Mouse (Mus musculus) MEL (cell line): ENCODE data around the gene Vac14. TPM values are rescaled to one million over a fixed set of nuclear protein-coding genes. Genes with fewer than 3 reads are reported as not detected.
A peak's percentile ranks its signal among the peaks of the same experiment; 100 is the strongest.

Experiments used
- DNase-seq: peaks from one replicate; pipeline ENCODE4 v3.0.0; 2011; ENCODE audit warnings: low read depth, low spot score
- H3K27ac ChIP-seq: 2 replicates; pipeline ENCODE4 v1.5.1; 2012; ENCODE audit warnings: low read depth, mild to moderate bottlenecking, control low read depth, low read length, moderate library complexity; ENCODE audit not compliant: control insufficient read depth
- H3K27me3 ChIP-seq, 2 experiments: fragments of 150-350 bp in 1 of 2; sonication (generic) in 1 of 2; 2 replicates each; pipeline ENCODE4 v1.6.1; 2012; ENCODE audit warnings: low read length in 2 of 2, mild to moderate bottlenecking in 2 of 2, improper control_type of control experiment in 1 of 2, moderate library complexity in 1 of 2; ENCODE audit not compliant: insufficient read depth in 2 of 2, control insufficient read depth in 1 of 2
- H3K36me3 ChIP-seq, 2 experiments: 2 replicates each; pipeline ENCODE4 v1.6.1; 2012 to 2014; ENCODE audit warnings: low read length in 2 of 2, improper control_type of control experiment in 1 of 2, inconsistent platforms in 1 of 2, mild to moderate bottlenecking in 1 of 2; ENCODE audit not compliant: insufficient read depth in 2 of 2, control insufficient read depth in 1 of 2
- H3K4me1 ChIP-seq, 2 experiments: fragments of 150-350 bp in 1 of 2; sonication (generic) in 1 of 2; 2 replicates each; pipeline ENCODE4 v1.6.1; 2012; ENCODE audit warnings: low read length in 2 of 2, improper control_type of control experiment in 1 of 2, mild to moderate bottlenecking in 1 of 2; ENCODE audit not compliant: insufficient read depth in 2 of 2, control insufficient read depth in 1 of 2
- H3K4me3 ChIP-seq, 2 experiments: fragments of 150-350 bp in 1 of 2; sonication (generic) in 1 of 2; 2 replicates each; pipeline ENCODE4 v1.5.1; 2012; ENCODE audit warnings: low read depth in 2 of 2, low read length in 2 of 2, mild to moderate bottlenecking in 2 of 2, moderate library complexity in 2 of 2, control low read depth in 1 of 2, improper control_type of control experiment in 1 of 2; ENCODE audit not compliant: control insufficient read depth in 1 of 2, insufficient read depth in 1 of 2
- H3K79me2 ChIP-seq: 2 replicates; pipeline ENCODE4 v1.6.1; 2012; ENCODE audit warnings: mild to moderate bottlenecking, low read length, moderate library complexity; ENCODE audit not compliant: control insufficient read depth, poor library complexity, insufficient read depth
- H3K9ac ChIP-seq: 2 replicates; pipeline ENCODE4 v1.6.1; 2012; ENCODE audit warnings: low read depth, mild to moderate bottlenecking, control low read depth, low read length, moderate library complexity; ENCODE audit not compliant: control insufficient read depth, poor library complexity, severe bottlenecking
- H3K9me3 ChIP-seq: fragments of 150-350 bp; sonication (generic); replicated peaks from 2 replicates; pipeline ENCODE4 v1.6.1; 2012; ENCODE audit warnings: mild to moderate bottlenecking, low read length, improper control_type of control experiment, moderate library complexity; ENCODE audit not compliant: insufficient read depth
- BHLHE40 ChIP-seq: IDR thresholded peaks from 2 replicates; pipeline ENCODE4 v1.6.1; 2012; ENCODE audit warnings: low read depth, mild to moderate bottlenecking, inconsistent platforms, low read length, improper control_type of control experiment, borderline replicate concordance
- CHD1 ChIP-seq: IDR thresholded peaks from 2 replicates; pipeline ENCODE4 v1.6.1; 2012; ENCODE audit warnings: low read depth, mild to moderate bottlenecking, inconsistent platforms, low read length, improper control_type of control experiment
- CHD2 ChIP-seq: IDR thresholded peaks from 2 replicates; pipeline ENCODE4 v1.6.1; 2011; ENCODE audit warnings: low read length, improper control_type of control experiment
- CTCF ChIP-seq, 3 experiments: IDR thresholded peaks in 2 of 3; conservative IDR thresholded peaks in 1 of 3; 2 replicates each; pipeline ENCODE4 v1.5.1; 2011 to 2012; ENCODE audit warnings: low read length in 3 of 3, low read depth in 2 of 3, mild to moderate bottlenecking in 2 of 3, improper control_type of control experiment in 1 of 3, inconsistent platforms in 1 of 3, mixed read lengths in 1 of 3, moderate library complexity in 1 of 3; ENCODE audit not compliant: control insufficient read depth in 1 of 3, insufficient read depth in 1 of 3, poor library complexity in 1 of 3, severe bottlenecking in 1 of 3
- E2F4 ChIP-seq: IDR thresholded peaks from 2 replicates; pipeline ENCODE4 v1.6.1; 2011; ENCODE audit warnings: low read depth, low read length, improper control_type of control experiment, borderline replicate concordance
- ELF1 ChIP-seq: IDR thresholded peaks from 2 replicates; pipeline ENCODE4 v1.6.1; 2014; ENCODE audit warnings: low read depth, mild to moderate bottlenecking, inconsistent platforms, low read length, improper control_type of control experiment, moderate library complexity
- EP300 ChIP-seq, 2 experiments: IDR thresholded peaks; 2 replicates each; pipeline ENCODE4 v1.6.1; 2011; ENCODE audit warnings: improper control_type of control experiment in 2 of 2, low read length in 2 of 2, low read depth in 1 of 2, mild to moderate bottlenecking in 1 of 2
- ETS1 ChIP-seq: IDR thresholded peaks from 2 replicates; pipeline ENCODE4 v1.6.1; 2012; ENCODE audit warnings: low read depth, mild to moderate bottlenecking, inconsistent platforms, low read length, improper control_type of control experiment, moderate library complexity
- GABPA ChIP-seq: IDR thresholded peaks from 2 replicates; pipeline ENCODE4 v1.6.1; 2012; ENCODE audit warnings: low read depth, mild to moderate bottlenecking, inconsistent platforms, low read length, improper control_type of control experiment, moderate library complexity
- GATA1 ChIP-seq: IDR thresholded peaks from 2 replicates; pipeline ENCODE4 v1.6.1; 2011; ENCODE audit warnings: low read depth, low read length, improper control_type of control experiment
- HCFC1 ChIP-seq: IDR thresholded peaks from 2 replicates; pipeline ENCODE4 v1.6.1; 2012; ENCODE audit warnings: low read depth, mild to moderate bottlenecking, inconsistent platforms, low read length, improper control_type of control experiment, moderate library complexity
- JUND ChIP-seq: IDR thresholded peaks from 2 replicates; pipeline ENCODE4 v1.6.1; 2011; ENCODE audit warnings: low read depth, mild to moderate bottlenecking, improper control_type of control experiment, low read length
- KAT2A ChIP-seq: conservative IDR thresholded peaks from 2 replicates; pipeline ENCODE4 v1.6.1; 2012; ENCODE audit warnings: low read depth, low read length, improper control_type of control experiment, inconsistent platforms
- MAFK ChIP-seq: IDR thresholded peaks from 2 replicates; pipeline ENCODE4 v1.6.1; 2011; ENCODE audit warnings: low read depth, mild to moderate bottlenecking, low read length, improper control_type of control experiment, borderline replicate concordance
- MAX ChIP-seq: IDR thresholded peaks from 2 replicates; pipeline ENCODE4 v1.6.1; 2011; ENCODE audit warnings: low read length, improper control_type of control experiment
- MAZ ChIP-seq: IDR thresholded peaks from 2 replicates; pipeline ENCODE4 v1.6.1; 2012; ENCODE audit warnings: low read depth, mild to moderate bottlenecking, inconsistent platforms, low read length, improper control_type of control experiment
- MEF2A ChIP-seq: IDR thresholded peaks from 2 replicates; pipeline ENCODE4 v1.6.1; 2014; ENCODE audit warnings: low read depth, mild to moderate bottlenecking, inconsistent platforms, low read length, improper control_type of control experiment; ENCODE audit not compliant: poor library complexity, insufficient replicate concordance, severe bottlenecking; ENCODE audit errors: extremely low read depth
- MXI1 ChIP-seq: IDR thresholded peaks from 2 replicates; pipeline ENCODE4 v1.6.1; 2011; ENCODE audit warnings: mild to moderate bottlenecking, low read depth, low read length, improper control_type of control experiment
- MYB ChIP-seq: IDR thresholded peaks from 2 replicates; pipeline ENCODE4 v1.6.1; 2011; ENCODE audit warnings: mild to moderate bottlenecking, low read depth, low read length, improper control_type of control experiment
- MYC ChIP-seq: IDR thresholded peaks from 2 replicates; pipeline ENCODE4 v1.6.1; 2011; ENCODE audit warnings: low read depth, mild to moderate bottlenecking, low read length, improper control_type of control experiment, moderate library complexity
- NELFE ChIP-seq: IDR thresholded peaks from 2 replicates; pipeline ENCODE4 v1.6.1; 2011; ENCODE audit warnings: low read depth, low read length, improper control_type of control experiment
- NRF1 ChIP-seq: IDR thresholded peaks from 2 replicates; pipeline ENCODE4 v1.6.1; 2014; ENCODE audit warnings: low read depth, mild to moderate bottlenecking, inconsistent platforms, low read length, improper control_type of control experiment, moderate library complexity; ENCODE audit not compliant: poor library complexity, insufficient read depth, severe bottlenecking
- POLR2A ChIP-seq, 2 experiments: IDR thresholded peaks; 2 replicates each; pipeline ENCODE4 v1.6.1; 2011 to 2012; ENCODE audit warnings: low read length in 2 of 2, mild to moderate bottlenecking in 2 of 2, control low read depth in 1 of 2, improper control_type of control experiment in 1 of 2, low read depth in 1 of 2, moderate library complexity in 1 of 2; ENCODE audit not compliant: control insufficient read depth in 1 of 2, insufficient read depth in 1 of 2, poor library complexity in 1 of 2
- POLR2AphosphoS2 ChIP-seq: IDR thresholded peaks from 2 replicates; pipeline ENCODE4 v1.6.1; 2011; ENCODE audit warnings: low read length, improper control_type of control experiment
- RAD21 ChIP-seq: IDR thresholded peaks from 2 replicates; pipeline ENCODE4 v1.6.1; 2011; ENCODE audit warnings: mild to moderate bottlenecking, low read depth, low read length, improper control_type of control experiment
- SIN3A ChIP-seq: IDR thresholded peaks from 2 replicates; pipeline ENCODE4 v1.6.1; 2012; ENCODE audit warnings: low read length, improper control_type of control experiment, inconsistent platforms
- SMC3 ChIP-seq: IDR thresholded peaks from 2 replicates; pipeline ENCODE4 v1.6.1; 2011; ENCODE audit warnings: low read depth, low read length, improper control_type of control experiment
- TAL1 ChIP-seq: IDR thresholded peaks from 2 replicates; pipeline ENCODE4 v1.6.1; 2012; ENCODE audit warnings: mild to moderate bottlenecking, inconsistent platforms, low read length, moderate library complexity, mixed read lengths
- TBP ChIP-seq: IDR thresholded peaks from 2 replicates; pipeline ENCODE4 v1.8.0; 2011; ENCODE audit warnings: low read depth, low read length, improper control_type of control experiment
- TCF12 ChIP-seq: IDR thresholded peaks from 2 replicates; pipeline ENCODE4 v1.6.1; 2014; ENCODE audit warnings: low read depth, mild to moderate bottlenecking, inconsistent platforms, low read length, improper control_type of control experiment, moderate library complexity
- UBTF ChIP-seq: IDR thresholded peaks from 2 replicates; pipeline ENCODE4 v1.6.1; 2012; ENCODE audit warnings: low read depth, mild to moderate bottlenecking, inconsistent platforms, low read length, improper control_type of control experiment, moderate library complexity, borderline replicate concordance; ENCODE audit not compliant: insufficient read depth
- USF1 ChIP-seq: IDR thresholded peaks from 2 replicates; pipeline ENCODE4 v1.6.1; 2014; ENCODE audit warnings: low read depth, mild to moderate bottlenecking, inconsistent platforms, low read length, improper control_type of control experiment, moderate library complexity
- USF2 ChIP-seq, 2 experiments: IDR thresholded peaks; 2 replicates each; pipeline ENCODE4 v1.6.1; 2011 to 2012; ENCODE audit warnings: improper control_type of control experiment in 2 of 2, low read length in 2 of 2, borderline replicate concordance in 1 of 2, inconsistent platforms in 1 of 2, low read depth in 1 of 2, mild to moderate bottlenecking in 1 of 2; ENCODE audit not compliant: insufficient read depth in 1 of 2
- ZC3H11A ChIP-seq: IDR thresholded peaks from 2 replicates; pipeline ENCODE4 v1.6.1; 2012; ENCODE audit warnings: low read depth, mild to moderate bottlenecking, inconsistent platforms, low read length, improper control_type of control experiment
- ZKSCAN1 ChIP-seq: IDR thresholded peaks from 2 replicates; pipeline ENCODE4 v1.6.1; 2012; ENCODE audit warnings: low read depth, mild to moderate bottlenecking, inconsistent platforms, low read length, improper control_type of control experiment, moderate library complexity
- ZMIZ1 ChIP-seq: IDR thresholded peaks from 2 replicates; pipeline ENCODE4 v1.6.1; 2012; ENCODE audit warnings: low read depth, mild to moderate bottlenecking, inconsistent platforms, low read length, improper control_type of control experiment, moderate library complexity
- ZNF384 ChIP-seq: IDR thresholded peaks from 2 replicates; pipeline ENCODE4 v1.6.1; 2012; ENCODE audit warnings: low read depth, mild to moderate bottlenecking, inconsistent platforms, low read length, improper control_type of control experiment
- polyA plus RNA-seq, 2 experiments: library from polyadenylated mRNA; stranded (reverse) in 1 of 2; unstranded in 1 of 2; fragments of >175 nt in 1 of 2; fragments of >200 nt in 1 of 2; gene quantifications; 2 replicates each; pipeline versions ENCODE4 v1.2.1 to v1.2.4; 2012; ENCODE audit warnings: low replicate concordance in 2 of 2, low read depth in 1 of 2; ENCODE audit not compliant: insufficient read length in 2 of 2, insufficient read depth in 1 of 2, missing spikeins in 1 of 2
- total RNA-seq: library from RNA; depleted of rRNA; stranded (reverse); fragments of 300-350 nt; gene quantifications from 2 replicates; pipeline ENCODE4 v1.2.3, GENCODE M21; 2012

The Vac14 gene
- total and polyA plus RNA-seq, 3 experiments: 31.7 to 86.0 TPM; not detected in 1

DNA sequence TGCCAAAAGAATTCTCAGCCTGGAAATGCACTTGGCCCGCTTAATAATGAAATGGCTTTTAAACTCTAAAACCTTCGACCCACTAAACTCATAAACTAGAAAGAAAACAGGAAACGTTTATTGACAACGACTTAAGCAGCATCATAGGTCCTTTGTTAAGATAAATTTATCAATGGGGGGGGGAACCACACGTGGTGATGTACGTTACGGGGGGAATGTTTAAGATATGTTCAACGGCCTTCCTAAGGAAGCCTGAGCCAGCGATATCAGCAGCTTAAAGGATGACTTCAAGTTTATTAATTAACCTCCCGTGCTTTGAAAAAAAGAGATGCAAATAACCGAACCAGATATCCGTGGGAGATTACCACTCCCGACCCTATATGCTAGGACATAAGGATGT lies 131.9 kb downstream of the Vac14 start:
- no peak for DNase-seq
- no peaks in the 10 kb centered on the region for H3K27me3 ChIP-seq
- H3K36me3 ChIP-seq: peaks cover 0 to 7% of the 10 kb centered on the region in 2 experiments; a peak in 2 of 4 replicates
- H3K4me3 ChIP-seq: peak overlapping the region; percentile 20 to 48
- peak overlapping the region; percentile 33 for H3K9ac ChIP-seq
- no peaks in the 10 kb centered on the region for H3K9me3 ChIP-seq
- H3K4me1 ChIP-seq: peaks cover 0 to 26% of the 10 kb centered on the region in 2 experiments
- H3K27ac ChIP-seq: peak overlapping the region; percentile 8; the same call in 1 of the 2 replicates
- H3K79me2 ChIP-seq: no peaks in the 10 kb centered on the region; the same call in 1 of the 2 replicates
- TF ChIP-seq MAX (0 out of 2 replicates have a peak, but pooled peaks have one; percentile 22), MAZ (no peak), RAD21 (no peak), MXI1 (peak; percentile 67), ELF1 (no peak), BHLHE40 (no peak), USF1 (peak; percentile 20; the same call in 1 of the 2 replicates), E2F4 (no peak), NRF1 (no peak), HCFC1 (no peak), CHD1 (no peak), MAFK (no peak), CHD2 (no peak), USF2 (IDR thresholded peaks at IDR 0.05; ENCODE audit: borderline replicate concordance in 1 of 2, insufficient read depth in 1 of 2, low read depth in 1 of 2, low read length in 2 of 2) (no peak), POLR2AphosphoS2 (no peak), ZC3H11A (no peak), NELFE (no peak), MYC (no peak), CTCF (IDR thresholded peaks at IDR 0.05 in 2 of 3, conservative IDR thresholded peaks at IDR 0.05 in 1 of 3; ENCODE audit: control insufficient read depth in 1 of 3, insufficient read depth in 1 of 3, low read depth in 2 of 3, low read length in 3 of 3, poor library complexity in 1 of 3, severe bottlenecking in 1 of 3) (no peak), POLR2A (IDR thresholded peaks at IDR 0.05; ENCODE audit: control insufficient read depth in 1 of 2, insufficient read depth in 1 of 2, low read depth in 1 of 2, low read length in 2 of 2, poor library complexity in 1 of 2) (no peak), ZKSCAN1 (no peak), MEF2A (no peak), TBP (no peak), EP300 (IDR thresholded peaks at IDR 0.05; ENCODE audit: low read depth in 1 of 2, low read length in 2 of 2) (peak; percentile 28 to 87; a peak in 3 of 4 replicates), UBTF (no peak), MYB (peak; percentile 84), JUND (no peak), SMC3 (no peak), GATA1 (peak; percentile 20; the same call in 1 of the 2 replicates), ZMIZ1 (no peak), ETS1 (peak; percentile 25; the same call in 1 of the 2 replicates), KAT2A (no peak), ZNF384 (0 out of 2 replicates have a peak, but pooled peaks have one; percentile 31), TCF12 (0 out of 2 replicates have a peak, but pooled peaks have one; percentile 8), GABPA (no peak), SIN3A (peak; percentile 12; the same call in 1 of the 2 replicates), TAL1 (no peak)
